Mouse (Mus musculus): ENCODE data around the gene Ankrd6.

Gene Ankrd6

DNA sequence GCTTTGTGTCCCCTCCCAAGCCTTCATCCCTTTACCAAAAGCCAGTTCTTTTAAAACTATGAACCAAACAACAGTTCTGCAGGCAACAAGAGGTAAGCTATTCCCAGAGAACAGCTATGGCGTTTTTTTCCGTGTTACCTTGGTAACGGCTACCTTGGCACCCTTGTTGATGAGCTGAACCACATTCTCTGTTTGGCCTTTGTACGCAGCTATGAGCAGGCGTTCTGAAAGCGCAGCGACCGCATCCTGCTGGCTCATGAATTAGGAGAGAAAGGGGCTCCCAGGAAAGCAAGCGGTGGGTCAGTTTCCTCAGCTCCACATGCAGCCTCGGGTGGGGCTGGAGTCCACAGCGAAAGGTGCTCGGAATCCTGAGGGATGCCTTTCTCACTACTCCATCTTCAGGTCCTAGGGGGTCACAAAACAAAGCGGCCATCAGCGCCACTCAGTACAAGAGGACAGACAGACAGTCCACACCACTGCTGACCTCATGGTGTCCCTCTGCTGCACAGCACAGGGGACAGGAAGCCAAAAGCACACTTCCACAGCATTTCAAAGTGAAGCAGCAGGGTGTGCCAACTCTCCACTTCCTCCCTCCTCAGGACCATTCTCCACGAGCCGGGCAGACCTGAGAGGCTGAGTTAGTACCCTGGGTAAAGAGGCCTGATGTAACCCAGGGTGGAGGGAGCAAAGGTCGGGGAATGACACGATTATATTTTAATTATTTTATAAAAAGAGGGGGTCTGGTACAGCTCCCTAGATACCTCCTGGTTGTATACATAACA lies 90.3 kb downstream of the Ankrd6 start:
- WGBS: 31% methylated on average over 18 of the region's 18 CpGs

DNA sequence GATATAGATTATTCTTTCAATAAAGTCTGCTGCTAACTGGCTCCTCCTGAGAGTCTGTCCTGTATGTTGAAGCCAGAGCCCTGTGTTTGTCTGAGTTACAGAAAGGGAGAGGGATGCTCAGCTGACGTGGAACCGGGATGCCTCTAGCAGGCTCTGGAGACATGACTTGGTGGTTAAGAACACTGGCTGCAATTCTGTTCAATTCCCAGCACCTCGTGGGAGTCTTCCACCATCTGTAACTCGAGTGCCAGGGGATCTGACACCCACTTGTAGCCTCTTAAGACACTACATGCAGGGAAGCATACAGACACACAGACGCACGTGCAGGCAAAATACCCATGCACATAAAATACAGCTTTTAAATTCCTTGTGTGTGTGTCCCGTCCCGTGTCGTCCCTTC lies 95.1 kb downstream of the Ankrd6 start:
- 53% methylated on average over 9 of the region's 9 CpGs for WGBS

DNA sequence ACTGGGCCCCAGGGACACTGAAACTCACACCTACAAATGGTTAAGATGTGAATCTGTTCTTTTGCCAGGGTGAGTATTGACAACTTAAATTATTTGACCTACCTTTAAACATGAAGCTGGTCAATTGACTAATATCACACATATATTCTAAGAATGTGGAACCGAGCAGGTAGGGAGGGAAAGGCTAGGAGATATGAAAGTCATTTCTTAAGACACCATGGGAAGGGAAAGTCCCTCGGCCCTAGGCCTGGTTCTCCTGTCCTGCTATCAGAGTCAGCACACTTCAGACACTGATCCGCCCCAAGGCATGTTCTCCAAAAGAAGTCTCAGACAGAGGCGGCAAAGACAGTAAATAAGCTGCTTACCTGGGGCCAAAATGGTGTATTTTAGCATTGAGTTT lies 95.7 kb downstream of the Ankrd6 start:
- 92% methylated on average over 4 of the region's 4 CpGs for WGBS

DNA sequence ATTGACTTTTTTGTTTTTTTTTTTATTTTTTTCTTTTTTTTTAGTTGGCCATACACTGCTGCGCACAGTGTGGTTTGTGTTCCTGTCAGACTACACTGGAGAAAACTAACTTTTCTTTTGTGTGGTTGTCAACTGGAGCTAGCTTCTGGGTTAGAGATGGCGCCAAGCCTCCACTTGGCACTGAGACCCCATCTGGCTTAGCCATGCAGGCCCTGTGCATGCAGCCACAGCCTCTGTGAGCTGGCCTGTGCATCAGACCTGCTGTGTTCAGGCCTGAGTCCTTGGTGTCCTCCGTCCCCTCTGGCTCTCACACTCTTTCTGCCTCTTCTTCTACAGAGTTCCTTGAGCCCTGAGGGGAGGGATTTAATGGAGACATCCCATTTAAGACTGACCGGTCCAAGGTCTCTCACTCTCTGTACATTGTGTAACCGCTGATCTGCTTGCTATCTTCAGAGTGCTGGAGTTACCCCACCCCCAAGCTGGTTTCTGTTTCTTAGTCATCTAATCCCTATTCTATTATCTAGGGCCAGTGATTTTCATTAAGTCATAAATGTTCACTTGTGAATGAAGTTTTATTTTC lies 96.9 kb downstream of the Ankrd6 start:
- WGBS: 85% methylated on average over 5 of the region's 5 CpGs

GRCm38 (mm10) chr4:32852819-32853218 lies 97.8 kb downstream of the Ankrd6 start:
- 76% methylated on average over 6 of the region's 6 CpGs for WGBS

DNA sequence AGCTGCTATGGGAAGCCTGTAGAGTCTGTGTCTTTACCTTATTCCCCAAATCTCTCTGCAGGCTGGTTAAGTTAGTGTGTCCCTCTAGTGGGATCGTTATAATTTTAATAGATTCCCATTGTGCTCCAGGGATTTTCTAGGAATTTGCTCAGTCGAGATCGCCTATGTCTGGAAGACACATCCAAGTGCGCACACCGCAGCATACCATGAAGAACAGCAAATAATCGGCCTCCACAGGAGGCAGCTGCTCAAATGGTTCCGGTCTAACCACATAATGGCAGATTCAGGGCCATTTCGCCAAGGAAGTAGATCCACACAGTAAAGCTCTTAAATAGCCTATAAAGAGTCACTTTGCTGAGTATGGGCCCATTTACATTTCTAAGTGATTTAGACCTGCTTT lies 98.3 kb downstream of the Ankrd6 start:
- WGBS: 79% methylated on average over 8 of the region's 8 CpGs

DNA sequence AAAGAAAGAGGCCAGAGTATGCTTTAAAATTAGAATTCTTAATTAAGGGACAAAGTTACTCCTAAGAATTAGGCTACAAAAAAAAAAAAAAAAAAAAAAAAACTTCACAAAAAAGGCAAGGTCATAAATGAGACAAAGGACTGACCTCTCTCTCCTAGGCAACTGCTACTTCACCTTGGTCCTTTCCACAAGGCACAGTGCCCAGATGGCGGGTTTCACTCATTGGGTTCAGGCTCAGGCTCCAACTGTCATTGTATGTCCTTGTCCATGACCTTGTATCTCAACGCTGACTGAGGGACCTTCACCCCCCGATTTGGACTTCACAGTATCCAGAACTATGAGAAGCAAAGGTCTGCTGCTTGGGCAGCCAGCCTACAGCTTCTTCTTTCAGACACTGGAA lies 112.2 kb downstream of the Ankrd6 start:
- 82% methylated on average over 3 of the region's 3 CpGs for WGBS

DNA sequence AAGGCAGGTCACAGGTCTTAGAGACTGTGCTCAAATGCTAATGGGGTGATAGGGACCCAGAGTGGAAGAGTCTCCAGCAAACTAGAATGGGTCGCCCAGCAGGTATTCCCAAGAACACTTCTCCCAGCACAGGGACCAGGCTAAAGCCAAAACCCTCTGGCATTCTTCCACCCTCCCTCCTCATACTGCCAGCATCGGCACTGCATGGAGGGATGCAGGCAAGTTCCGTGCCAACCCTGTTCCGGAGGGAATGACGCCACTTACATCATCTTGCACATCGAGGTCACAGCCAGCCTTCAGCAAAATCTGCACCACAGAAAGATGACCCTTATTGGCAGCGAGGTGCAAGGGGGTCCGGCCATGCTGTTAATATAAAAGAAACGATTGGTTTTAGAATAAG lies 114.6 kb downstream of the Ankrd6 start:
- 67% methylated on average over 9 of the region's 9 CpGs for WGBS

DNA sequence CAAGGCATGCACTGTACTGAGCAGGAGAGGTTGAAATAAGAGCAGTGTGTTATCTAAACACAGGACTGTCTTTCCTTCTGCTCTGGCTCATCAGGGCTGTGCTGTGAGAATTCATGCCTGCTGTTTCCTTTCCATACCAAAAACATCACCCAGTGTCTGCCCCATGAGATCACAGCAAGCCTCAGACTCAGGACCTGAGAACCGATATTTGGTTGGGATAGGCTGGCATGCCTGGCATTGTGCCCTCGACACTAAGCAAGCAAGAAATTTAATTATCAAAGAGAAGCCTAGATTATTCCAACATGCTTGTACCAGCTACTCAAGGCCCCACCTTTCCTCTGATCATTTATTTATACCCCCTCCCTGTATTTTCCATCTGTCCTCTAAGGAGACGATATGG lies 116.1 kb downstream of the Ankrd6 start:
- WGBS: 57% methylated on average over 3 of the region's 3 CpGs

- 51% methylated on average over 17 of the region's 17 CpGs for WGBS
Observed at GRCm38 (mm10) chr4:32833494-32834282, 117.0 kb downstream of the Ankrd6 start.

GRCm38 (mm10) chr4:32829316-32829715 lies 121.3 kb downstream of the Ankrd6 start:
- WGBS: 83% methylated on average over 10 of the region's 10 CpGs

- 94% methylated on average over 10 of the region's 10 CpGs for WGBS
Observed at GRCm38 (mm10) chr4:32828385-32829077, 122.1 kb downstream of the Ankrd6 start.

DNA sequence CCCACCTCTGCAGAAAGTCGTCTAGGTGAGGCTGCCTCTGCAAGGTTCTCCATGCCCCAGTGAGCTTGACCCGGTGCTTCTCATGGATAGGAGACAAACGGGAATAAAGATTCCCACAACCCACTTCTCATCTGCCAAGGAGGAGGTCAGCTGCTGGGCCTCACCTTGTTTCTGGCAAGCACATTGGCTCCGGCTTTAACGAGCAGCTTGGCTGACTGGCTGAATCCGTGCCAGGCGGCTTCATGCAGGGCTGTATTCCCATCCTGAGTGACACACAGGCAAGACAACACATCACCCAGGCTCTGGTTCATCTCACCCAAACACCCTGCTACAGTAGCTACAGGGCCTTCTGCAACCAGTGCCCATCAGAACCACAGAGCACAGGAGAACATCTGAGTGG lies 123.7 kb downstream of the Ankrd6 start:
- 60% methylated on average over 7 of the region's 7 CpGs for WGBS

DNA sequence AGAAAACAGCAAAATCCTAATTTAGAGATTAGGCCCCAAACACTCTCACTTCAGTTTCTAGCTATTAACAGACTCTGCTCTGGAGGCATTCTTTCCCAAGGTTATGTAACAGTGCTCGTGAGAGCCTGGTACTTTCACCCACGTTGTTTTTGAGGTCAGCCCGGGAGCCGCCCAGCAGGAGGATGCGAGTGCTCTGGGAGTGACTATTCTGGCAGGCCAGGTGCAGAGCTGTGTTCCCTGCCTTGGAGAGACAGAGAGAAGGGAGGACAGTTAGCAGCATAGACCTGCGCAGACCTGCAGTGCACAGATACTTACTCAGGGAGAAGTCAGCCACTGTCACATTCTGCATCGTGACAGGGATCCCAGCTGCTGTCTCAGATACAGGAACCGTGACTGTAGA lies 126.4 kb downstream of the Ankrd6 start:
- WGBS: 55% methylated on average over 8 of the region's 8 CpGs

DNA sequence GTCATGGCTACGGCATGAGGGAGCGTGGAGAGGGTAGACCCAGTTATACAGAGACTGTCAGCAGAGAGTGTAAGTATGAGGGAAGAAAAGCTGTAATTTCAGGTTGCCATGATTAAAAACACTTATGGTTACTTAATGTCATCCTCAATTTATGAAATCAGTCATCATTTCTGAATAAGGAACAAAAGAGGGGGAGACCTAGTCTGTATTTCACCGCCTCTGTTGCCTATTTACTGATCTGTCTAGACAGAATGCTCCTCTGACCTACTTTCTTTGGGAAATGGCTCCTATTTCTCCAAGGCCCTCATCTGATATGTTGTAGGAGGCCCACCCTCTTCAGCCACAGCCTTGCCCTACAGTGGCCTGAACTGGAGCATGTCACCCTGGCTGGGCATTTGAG lies 130.0 kb downstream of the Ankrd6 start:
- WGBS: 98% methylated on average over 3 of the region's 3 CpGs

GRCm38 (mm10) chr4:32817478-32817877 lies 133.2 kb downstream of the Ankrd6 start:
- 79% methylated on average over 5 of the region's 5 CpGs for WGBS

DNA sequence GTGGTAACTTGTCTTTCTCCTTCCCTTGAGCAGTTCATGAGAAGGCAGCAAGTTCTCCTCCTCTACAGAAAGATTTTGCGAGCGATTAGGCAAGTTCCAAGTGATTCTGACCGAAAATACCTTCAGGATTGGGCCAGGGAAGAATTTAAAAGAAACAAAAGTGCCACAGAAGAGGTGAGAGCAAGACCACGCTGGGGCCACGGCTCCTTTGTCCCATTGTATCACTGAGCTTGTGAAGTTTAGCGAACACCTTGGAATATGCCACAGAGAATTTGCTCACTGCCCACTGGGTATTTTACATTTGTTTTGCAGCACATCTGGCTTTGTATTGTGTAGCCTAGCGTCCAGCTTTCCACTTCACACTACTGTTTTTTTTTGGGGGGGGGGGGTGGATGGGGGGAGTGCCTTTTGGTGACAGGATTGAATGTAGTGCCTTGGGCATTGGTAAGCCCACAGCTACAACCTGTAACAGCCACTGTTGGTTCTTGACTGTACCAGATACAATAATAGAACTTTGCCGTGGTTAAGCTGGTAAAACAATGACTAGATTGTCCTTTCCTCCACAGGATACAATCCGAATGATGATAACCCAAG lies 150.0 kb downstream of the Ankrd6 start:
- 3% methylated on average over 9 of the region's 9 CpGs for WGBS

- WGBS: under 1% methylated on average over 53 of the region's 53 CpGs
Observed at GRCm38 (mm10) chr4:32799966-32800576, 150.6 kb downstream of the Ankrd6 start, which contains the start of gene Lyrm2. Gene Lyrm2, plus strand, starts transcription at chr4:32800253.

GRCm38 (mm10) chr4:32798976-32799375 lies 151.7 kb downstream of the Ankrd6 start:
- 97% methylated on average over 4 of the region's 4 CpGs for WGBS

DNA sequence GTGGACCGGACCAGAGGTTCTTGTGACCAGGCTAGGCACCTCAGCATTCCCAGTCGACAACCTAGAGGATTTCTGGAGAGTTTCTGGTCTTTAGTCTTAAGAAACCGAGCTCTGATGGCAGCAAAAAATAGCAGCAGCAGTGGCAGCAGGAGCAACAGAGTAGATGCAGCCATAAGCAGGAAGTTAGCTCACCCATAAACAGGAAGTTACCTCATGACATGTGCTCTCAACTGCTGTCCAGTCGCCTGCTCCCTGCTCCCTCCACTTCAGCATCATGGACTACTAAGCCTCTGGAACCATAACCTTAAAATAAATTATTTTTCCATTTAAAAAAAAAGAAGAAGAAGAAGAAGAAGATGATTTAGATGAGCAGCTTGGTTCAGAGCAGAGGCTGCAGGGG lies 161.6 kb downstream of the Ankrd6 start:
- 85% methylated on average over 4 of the region's 4 CpGs for WGBS

- 86% methylated on average over 1 of the region's 1 CpGs for WGBS
Observed at GRCm38 (mm10) chr4:32787110-32787509, 163.5 kb downstream of the Ankrd6 start.
